ENCODE assay signal across 8 mouse cellular contexts in the genomic region with DNA sequence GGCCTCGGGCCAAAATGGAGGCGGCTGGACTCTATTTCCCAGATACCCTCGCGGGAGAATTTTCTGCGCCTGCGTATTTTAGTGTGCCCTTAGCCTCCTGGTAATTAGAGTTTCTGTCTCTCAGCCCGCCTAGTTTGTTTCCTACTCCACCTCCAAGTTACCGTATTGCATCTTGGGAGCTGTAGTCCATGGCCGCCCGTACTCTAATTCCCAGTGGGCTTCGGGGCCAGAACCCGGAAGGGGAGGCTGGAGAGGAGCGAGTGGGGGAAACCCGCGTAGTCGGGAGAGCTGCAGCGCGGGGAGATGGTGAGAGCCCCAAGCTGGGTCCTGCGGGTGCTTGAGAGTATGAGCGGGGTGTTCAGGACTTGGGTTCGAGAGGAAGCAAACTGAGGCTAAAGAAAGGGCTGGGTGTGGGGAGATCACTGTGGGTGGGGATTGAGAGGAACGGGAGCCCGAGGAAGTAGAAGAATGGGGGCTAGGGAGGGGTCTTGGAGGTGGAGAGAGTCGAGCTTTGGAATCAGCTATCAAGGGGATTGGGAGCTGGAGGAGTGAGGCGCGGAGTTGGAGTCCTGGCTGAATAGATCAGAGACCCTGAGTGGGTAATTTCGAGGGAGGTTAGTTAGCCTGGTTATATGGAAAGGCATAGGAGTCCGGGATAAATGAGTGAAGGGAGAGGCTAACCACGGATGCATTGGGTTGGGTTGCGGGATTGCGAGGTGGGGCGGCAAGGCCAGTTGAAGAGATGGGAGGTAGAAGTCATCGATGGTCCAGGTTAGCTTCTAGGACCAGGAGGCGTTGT. TPM values are rescaled to one million over a fixed set of nuclear protein-coding genes. Genes with fewer than 3 reads are reported as not detected.
A peak's percentile ranks its signal among the peaks of the same experiment; 100 is the strongest.
DNase-seq lines count a peak whose midpoint lies in the region; ATAC-seq lines count a peak whose summit lies in the region.

A gene (plus strand): TSS at position 229 of the 799 bp plus-strand sequence.

- peak within 1 kb of the TSS; percentile 86 for H3K4me2 ChIP-seq in forebrain, embryonic 14.5 days (ENCODE audit: low read length)
- H3K4me2 ChIP-seq in neural tube, embryonic 15.5 days, result peak within 1 kb of the TSS; percentile 83

- no peaks in the 10 kb centered on the region for H3K36me3 ChIP-seq in forebrain, embryonic 14.5 days (ENCODE audit: control insufficient read depth, insufficient read depth, low read length)
- H3K36me3 ChIP-seq in neural tube, embryonic 15.5 days, result no peaks in the 10 kb centered on the region

- 3% methylated on average over 34 of the region's 34 CpGs for WGBS in forebrain, embryonic 14.5 days
- 2% methylated on average over 34 of the region's 34 CpGs for WGBS in neural tube, embryonic 15.5 days

- intact Hi-C loops in heart, postnatal 14 days (cut with DNase I), result loop anchor here (1.0 kb wide), 1 partner anchor 26 kb away; a partner anchor contains a TSS

- H3K9me3 ChIP-seq in forebrain, embryonic 14.5 days (replicated peaks; ENCODE audit: control insufficient read depth, low read length), result peaks cover 5% of the 10 kb centered on the region; the same call in 1 of the 2 replicates
- H3K9me3 ChIP-seq in neural tube, embryonic 15.5 days (replicated peaks), result no peaks in the 10 kb centered on the region

- H3K9ac ChIP-seq in forebrain, embryonic 14.5 days (ENCODE audit: low read length), result peak within 1 kb of the TSS; percentile 81
- H3K9ac ChIP-seq in neural tube, embryonic 15.5 days (replicated peaks), result peak within 1 kb of the TSS; percentile 79

- peak within 1 kb of the TSS; percentile 71 for H3K4me3 ChIP-seq in forebrain, embryonic 14.5 days (ENCODE audit: low read depth, low read length)
- H3K4me3 ChIP-seq in neural tube, embryonic 15.5 days (replicated peaks), result peak within 1 kb of the TSS; percentile 59

- no peak within 1 kb of the TSS; the same call in 1 of the 2 replicates for H3K27ac ChIP-seq in forebrain, embryonic 14.5 days (ENCODE audit: low read depth, low read length)
- peak within 1 kb of the TSS; percentile 71 for H3K27ac ChIP-seq in neural tube, embryonic 15.5 days (replicated peaks)

- peak; percentile 99 for DNase-seq in ES-CJ7 (ENCODE audit: low read depth, low spot score)
- peak; percentile 90 for DNase-seq in cerebellum, adult 11 months
- peak; percentile 100 for DNase-seq in forebrain, embryonic 14.5 days (ENCODE audit: low spot score)
- peak; percentile 86 to 93 for DNase-seq in heart, postnatal 14 days
- peak; percentile 96 for DNase-seq in layer of hippocampus, adult 11-12 months (ENCODE audit: low spot score)
- peak; percentile 97 to 98 for DNase-seq in lung, adult 18-20 months
- DNase-seq in testis, postnatal 14 days (ENCODE audit: low spot score), result peak; percentile 95

- no peaks in the 10 kb centered on the region for H3K27me3 ChIP-seq in forebrain, embryonic 14.5 days (replicated peaks; ENCODE audit: control insufficient read depth, insufficient read depth, low read length)
- H3K27me3 ChIP-seq in neural tube, embryonic 15.5 days (replicated peaks), result no peaks in the 10 kb centered on the region

- peak; percentile 97 for ATAC-seq in forebrain, embryonic 14.5 days
- ATAC-seq in neural tube, embryonic 15.5 days (ENCODE audit: low FRiP score), result peak; percentile 90

- H3K4me1 ChIP-seq in forebrain, embryonic 14.5 days (ENCODE audit: control insufficient read depth, insufficient read depth, low read length), result peaks cover 9% of the 10 kb centered on the region
- H3K4me1 ChIP-seq in neural tube, embryonic 15.5 days, result peaks cover 34% of the 10 kb centered on the region

RNA-seq across cellular contexts. Expression of the gene that starts here (rescaled TPM):
- 10.1 and 11.9 TPM in 2 replicates for polyA plus RNA-seq in forebrain, embryonic 14.5 days (2014; fragmentation: Nextera tagmentation; extraction: Ambion mirVana)
- total RNA-seq in heart, postnatal 14 days (2021), result 1 to 10 TPM; 5.7 to 6.6 TPM
- polyA plus RNA-seq in neural tube, embryonic 15.5 days (2015; fragmentation: Nextera tagmentation; extraction: Ambion mirVana), result 15.5 and 17.0 TPM in 2 replicates
